Mouse (Mus musculus) bone marrow macrophage, adult 2 months (primary cell): ENCODE results near the gene Gpr37l1.

Experiments used
- CTCF ChIP-seq: IDR thresholded peaks from 2 replicates; pipeline ENCODE4 v1.5.1; 2012; ENCODE audit warnings: low read depth, mild to moderate bottlenecking, low read length, moderate library complexity
- POLR2A ChIP-seq: IDR thresholded peaks from 2 replicates; pipeline ENCODE4 v1.6.1; 2012; ENCODE audit warnings: mild to moderate bottlenecking, low read depth, low read length, borderline replicate concordance

- TF ChIP-seq CTCF: no peak
- TF ChIP-seq POLR2A: no peak
Measured at GRCm38 (mm10) chr1:135146077-135146945, 21.2 kb downstream of the Gpr37l1 start, which contains the start of gene Arl8a.
